Mouse (Mus musculus): Measurements from ENCODE around the gene Gpr161.

The Gpr161 gene

DNA sequence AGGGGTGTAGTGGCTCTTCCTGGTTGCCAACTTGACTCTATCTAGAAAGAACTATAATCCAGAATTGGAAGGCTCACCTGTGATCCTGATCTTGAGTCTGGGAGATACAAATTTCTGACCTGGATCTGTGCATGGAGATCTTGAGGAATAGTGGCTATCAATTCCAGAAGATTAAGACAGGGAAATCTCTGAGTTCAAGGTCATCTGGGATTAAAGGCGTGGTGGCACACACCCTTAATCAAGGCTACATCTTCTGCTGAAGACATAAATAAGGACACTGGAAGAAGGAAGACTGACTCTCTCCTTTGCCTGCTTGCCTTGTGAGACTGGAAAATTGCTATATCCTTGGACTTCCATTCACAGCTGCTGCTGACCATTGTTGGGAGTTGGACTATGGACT, at the start of gene Gpr161:
Gpr161 (plus strand) TSS at position 301 of the 400 bp plus-strand sequence.
- no peak for DNase-seq (ENCODE audit: low spot score in 2 of 2)

DNA sequence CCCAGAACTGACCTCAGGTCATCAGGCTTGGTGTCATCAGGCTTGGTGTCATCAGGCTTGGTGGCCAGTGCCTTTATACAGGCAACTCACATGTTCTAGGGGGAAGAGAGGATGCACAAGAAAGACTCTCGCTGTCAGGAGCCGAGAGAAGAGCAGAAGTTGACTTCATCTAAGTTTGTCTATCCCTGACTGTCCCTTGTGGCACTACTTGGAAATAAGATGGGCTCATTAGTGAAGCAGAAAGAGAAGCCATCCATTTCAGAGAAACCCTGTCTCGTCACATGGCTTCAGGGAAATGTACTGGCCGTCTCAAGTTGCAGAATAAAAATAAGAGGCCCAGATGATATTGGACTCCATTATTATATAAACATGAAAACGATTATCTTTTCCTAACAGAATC, 49.0 kb upstream of the Gpr161 start:
- DNase-seq (ENCODE audit: low spot score in 2 of 2): no peak

DNA sequence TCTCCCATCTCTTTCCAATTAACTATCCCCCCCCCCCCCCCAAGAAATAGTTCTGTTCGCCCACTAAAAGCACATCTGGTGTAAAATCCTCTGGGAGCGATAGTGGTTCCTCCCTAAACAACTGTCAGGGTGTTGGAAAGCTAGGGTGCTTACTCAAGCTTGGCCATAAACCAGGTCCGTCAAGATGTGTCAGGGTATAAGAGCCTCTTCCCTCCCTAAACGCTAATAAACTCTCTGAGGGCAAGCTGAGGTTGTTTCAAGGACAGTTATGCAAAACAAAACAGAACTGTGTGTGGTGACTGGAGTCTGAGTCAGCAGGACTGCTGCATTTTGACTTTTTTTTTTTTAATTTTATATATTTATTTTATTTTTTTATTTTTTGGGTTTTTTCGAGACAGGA, 48.5 kb upstream of the Gpr161 start:
- DNase-seq (ENCODE audit: low spot score in 2 of 2): no peak

DNA sequence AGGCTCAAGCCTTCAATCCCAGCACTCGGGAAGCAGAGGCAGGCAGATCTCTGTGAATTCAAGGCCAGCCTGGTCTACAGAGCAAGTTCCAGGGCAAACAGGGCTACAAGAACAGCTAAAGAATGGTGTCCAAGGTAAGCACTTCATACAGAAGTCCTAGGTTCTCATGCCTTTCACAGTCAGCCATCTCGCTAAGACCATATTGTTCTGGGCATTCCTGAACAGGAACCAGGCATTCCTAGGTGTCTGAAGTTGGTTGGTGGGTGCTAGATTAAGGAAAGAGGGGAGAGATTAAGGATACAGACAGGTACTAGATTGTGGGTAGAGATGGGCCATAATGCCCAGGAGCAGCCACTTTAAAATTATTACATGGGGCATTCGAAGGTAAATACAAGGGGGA, 47.8 kb upstream of the Gpr161 start:
- DNase-seq (ENCODE audit: low spot score in 2 of 2): no peak

DNA sequence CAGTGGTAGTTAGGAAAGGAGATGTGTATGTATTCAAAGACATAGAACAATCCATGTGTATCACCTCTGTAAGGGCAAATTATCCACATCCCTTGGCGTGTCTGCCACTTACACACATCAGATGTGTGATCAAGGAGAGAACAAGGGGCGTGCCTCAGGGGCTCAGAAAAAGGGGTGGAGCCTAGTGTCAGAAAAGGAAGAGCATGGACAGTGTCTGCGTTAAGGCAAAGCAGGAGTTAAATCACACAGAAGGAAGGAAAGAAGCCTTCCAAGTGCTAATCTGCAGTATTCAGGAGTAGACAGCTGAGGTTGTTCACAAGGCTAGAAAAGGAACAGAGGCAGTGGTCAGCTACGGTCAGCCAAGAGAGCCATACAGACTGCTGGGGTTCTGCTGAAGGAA, 46.7 kb upstream of the Gpr161 start:
- DNase-seq (ENCODE audit: low spot score in 2 of 2): no peak

DNA sequence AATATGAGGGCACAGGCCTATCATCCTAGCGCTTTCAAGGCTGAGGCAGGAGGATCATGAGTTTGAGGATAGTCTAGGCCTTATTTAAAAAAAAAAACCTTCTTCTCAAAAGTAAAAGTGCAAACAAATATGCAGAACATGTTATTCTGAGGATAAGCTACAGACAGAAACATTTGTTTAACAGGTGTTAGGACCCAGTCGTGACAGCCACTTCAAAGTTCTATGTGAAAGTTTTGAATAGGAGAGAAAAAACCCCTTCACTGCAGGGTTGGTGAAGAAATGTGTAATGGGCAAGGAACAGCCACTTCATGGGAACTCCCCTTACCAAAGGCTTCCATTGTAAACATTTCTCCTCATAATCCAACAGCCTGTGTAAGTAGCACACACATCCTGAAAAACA, 45.0 kb upstream of the Gpr161 start:
- no peak for DNase-seq (ENCODE audit: low spot score in 2 of 2)

DNA sequence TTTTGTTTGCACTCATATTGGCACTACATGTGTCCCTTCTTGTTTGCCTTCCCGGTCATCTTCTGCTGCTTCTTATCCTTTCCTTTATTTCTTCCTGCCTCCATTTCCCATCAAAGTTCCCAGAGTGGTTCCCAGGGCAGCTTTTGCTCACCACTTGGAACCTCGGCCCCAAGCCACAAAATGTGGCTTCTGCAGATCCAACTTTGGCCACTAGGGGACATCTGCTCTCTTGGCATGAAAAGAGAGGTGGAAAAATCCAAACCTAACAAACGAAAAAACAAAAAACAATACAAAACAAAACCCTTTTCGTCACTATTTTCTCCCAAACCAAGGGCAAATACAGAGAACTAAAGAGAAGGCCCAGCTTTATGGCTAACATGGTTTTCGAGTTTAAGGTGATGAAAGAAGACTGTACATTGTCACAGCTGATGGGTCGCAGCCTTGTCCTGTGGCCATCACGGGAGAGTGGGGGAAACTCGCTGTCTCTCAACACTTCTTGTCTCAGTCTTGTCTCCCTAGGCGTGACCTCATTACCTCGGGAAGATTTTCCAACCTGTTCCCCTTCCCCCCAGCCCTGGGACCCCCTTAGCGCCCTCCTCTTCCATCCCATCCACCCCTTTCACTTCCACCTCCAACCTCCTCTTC, 43.4 kb upstream of the Gpr161 start:
- peak in 1 of 2 experiments; percentile 22 for DNase-seq (ENCODE audit: low spot score in 2 of 2)

DNA sequence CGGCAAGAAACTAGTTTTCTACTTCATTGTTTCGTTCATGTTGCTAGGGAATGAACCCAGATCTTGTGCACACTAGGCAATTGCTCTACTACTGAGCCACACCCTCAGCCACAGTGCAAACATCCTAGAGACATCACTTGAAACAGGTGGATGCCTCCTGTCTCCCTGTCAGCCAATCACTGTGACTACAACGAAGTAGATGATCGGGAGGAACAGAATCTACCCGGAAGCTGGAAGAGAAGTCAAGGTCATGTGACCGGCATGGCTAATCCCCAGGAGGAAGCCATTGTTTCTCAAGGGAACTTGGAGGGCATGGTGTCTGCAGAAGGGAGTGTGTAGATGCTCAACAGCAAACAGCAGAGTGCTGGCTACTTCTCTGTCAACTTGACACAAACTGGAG, 20.6 kb upstream of the Gpr161 start:
- DNase-seq (ENCODE audit: low spot score in 2 of 2): no peak

DNA sequence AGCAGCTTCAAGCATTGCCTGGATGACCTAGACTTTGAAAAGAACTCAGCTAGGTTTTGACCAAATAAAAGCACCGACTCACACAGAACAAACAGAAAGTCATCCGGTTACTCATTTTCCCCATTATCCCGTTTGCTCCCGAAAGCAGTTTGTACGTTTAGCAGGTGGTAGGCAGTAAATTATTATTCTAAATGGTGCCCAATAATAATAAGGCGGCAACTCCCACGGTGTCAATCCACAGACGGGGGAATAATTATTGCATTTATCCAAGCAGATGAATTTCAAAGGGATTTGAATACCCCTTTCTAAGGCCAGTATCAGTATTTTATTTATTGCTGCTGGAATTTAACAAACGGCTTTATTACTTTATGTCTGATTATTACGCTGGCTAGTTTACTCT, 14.8 kb upstream of the Gpr161 start:
- no peak for DNase-seq (ENCODE audit: low spot score in 2 of 2)

DNA sequence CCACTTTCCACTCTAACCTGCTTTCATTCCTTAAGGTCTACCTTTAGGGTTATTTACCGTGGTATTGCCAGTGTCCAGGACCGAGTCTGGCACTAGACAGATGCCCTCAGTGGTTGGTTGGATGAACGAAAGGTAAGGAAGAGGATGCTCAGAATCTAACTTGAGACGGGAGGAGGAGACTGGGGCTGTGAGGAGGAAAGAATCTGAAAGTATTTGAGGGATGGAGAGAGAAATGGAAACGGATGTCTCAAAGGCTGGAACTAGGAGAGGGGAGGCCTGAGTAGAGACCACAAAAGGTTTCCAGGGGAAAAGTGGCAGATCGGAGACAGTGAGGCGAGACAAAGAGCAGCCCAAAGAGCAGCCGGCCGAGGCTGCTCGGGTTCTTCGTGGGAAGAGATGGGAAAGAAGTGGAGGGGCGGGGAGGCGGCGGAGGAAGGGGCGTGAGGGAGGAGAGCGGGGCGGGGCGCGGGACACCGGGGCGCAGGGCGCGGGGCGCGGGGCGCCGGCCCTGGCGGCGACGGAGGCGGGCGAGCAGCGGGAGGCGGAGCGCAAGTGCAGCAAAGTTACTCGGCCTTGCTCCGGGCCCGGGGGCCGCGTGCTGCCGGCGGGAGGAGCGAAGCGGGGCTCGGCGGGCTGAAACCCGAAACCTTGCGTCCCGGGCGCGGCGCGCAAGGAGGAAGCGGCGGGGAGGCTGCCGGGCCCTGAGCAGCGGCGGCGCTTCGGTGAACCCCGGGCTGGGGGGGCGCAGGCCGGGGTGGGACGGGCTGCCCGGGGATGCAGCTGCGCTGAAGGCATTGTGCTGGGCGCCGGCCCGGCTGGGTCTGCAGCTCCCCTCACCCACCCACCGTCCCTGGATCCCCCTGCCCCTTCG, 14.0 kb upstream of the Gpr161 start:
- DNase-seq (ENCODE audit: low spot score in 2 of 2): peak in 1 of 2 experiments; percentile 23

DNA sequence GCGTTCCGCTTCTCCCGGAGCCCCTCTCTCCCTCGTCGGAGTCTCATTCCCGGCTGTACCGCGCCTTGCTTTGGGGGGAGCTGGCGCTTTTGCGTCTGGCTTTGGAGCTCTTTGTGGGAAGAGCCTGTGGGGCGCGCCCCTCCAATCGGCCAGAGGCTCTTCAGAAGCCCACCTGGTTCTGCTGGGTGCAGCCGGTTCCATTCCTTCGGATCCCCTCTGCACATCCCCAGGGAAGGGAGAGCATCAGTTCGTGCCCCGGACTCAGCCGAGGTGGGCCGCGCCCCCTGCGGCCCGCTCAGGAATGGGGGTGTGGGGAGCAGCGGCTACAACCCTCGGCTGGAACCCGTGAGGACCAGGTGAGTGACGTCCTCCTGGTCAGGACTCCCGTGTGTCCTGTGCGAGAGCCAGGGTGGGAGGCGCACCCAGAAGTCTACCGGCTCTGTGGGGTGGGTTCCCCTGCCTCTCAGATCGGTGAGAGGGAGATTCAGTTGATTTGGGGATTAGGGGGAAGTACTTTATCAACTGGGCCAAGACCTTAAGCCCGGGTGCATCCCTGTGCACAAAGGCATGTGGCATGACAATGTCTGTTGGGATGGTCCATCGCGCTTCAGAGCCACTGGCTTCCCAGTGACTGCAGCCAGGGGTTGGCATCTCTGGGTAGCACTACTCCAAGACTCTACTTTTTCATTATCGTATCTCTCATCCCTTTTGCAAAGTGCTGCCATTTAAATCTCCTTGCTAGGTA, 13.2 kb upstream of the Gpr161 start:
- no peak for DNase-seq (ENCODE audit: low spot score in 2 of 2)

DNA sequence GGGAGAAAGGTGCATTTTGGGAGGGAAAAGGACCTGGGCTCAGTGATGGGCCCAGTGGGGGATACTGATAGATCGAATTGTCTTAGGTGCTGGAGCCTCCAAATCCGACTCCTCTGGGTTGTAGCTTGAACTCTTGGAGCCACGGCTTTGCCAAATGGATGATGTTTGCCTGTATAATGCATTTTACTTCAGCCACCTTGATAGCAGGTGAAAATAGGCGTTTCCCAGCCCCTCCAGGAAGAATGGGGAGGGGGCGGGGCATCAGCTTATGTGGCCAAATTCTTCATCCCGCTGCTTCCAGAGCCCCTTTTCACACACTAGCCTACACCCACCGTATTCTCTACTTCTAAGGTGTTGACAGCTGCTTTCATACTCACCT, 12.6 kb upstream of the Gpr161 start:
- no peak for DNase-seq (ENCODE audit: low spot score in 2 of 2)

DNA sequence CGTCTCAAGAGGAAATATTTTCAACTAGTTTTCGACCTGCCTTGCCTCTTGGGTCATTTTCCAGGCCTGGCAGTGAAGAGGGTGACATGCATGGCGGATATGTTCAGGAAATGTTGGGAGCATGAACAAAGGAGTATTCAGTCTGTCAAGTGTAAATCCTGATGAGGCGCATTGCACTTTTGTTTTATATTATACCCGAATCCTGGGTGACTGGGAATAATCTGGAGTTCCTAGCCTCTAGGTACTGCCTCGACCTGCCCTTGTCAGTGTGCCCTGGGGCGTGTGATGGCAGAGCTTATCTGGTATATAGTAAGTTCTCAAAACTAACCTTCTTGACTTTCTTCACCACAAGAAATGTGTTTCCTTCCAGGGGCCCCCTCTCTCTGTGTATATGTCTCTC, 11.5 kb upstream of the Gpr161 start:
- DNase-seq (ENCODE audit: low spot score in 2 of 2): no peak

DNA sequence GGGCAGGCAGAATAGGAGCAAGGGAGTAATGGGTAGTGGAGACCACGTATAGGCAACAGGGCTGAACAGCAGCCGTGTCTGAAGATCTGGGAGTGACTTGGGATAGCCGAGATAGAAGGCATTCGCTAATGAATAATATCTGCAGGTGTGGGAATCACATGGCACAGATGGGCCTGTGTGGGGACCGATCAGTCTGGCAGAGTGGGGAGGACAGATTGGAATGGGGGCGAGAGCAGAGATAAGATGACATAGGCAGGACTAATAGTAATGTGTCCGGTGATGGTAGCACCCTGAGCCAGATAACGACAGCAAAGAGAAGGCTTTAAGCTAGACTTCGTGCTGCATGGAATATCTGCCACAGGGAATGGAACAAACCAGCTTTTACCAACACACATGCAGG, 7.4 kb upstream of the Gpr161 start:
- DNase-seq (ENCODE audit: low spot score in 2 of 2): no peak

DNA sequence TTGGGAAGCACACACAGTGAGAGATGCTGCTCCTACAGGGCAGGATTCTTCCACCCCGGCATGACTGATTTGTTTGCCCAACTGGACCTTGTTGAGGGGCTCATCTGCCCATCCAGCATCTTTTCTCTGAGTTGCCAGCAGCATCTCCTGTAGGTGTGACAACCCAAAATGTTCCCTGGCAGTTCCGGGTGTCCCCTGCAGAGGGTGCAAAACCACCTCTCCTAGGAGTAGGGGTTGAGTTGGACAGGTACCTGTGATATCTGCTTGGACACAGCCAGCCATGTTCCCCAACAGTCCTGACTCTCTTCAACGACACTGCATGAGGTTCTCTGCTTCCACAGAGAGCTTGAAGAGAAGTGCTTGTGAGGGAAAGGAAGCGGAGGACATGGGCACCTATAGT, 5.8 kb upstream of the Gpr161 start:
- DNase-seq (ENCODE audit: low spot score in 2 of 2): no peak

DNA sequence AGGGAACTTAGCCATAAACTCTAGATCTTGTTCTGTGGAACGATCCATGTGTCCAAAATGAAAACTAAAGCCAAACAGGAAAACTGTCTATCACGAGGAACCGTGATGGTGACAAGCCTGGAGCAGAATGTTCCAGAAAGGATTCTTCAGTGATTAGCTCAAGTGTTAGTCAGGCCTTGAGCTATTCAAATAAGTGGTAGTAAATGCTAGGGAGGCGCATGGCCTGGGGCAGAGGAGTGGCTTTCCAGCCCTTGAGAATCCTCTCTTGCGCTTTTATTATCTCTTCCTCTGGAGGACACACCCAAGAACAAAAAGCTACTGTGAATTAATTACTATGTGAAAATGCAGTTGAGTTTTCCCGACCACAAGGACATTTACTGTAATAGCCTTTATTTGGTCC, 4.0 kb upstream of the Gpr161 start:
- DNase-seq (ENCODE audit: low spot score in 2 of 2): no peak

DNA sequence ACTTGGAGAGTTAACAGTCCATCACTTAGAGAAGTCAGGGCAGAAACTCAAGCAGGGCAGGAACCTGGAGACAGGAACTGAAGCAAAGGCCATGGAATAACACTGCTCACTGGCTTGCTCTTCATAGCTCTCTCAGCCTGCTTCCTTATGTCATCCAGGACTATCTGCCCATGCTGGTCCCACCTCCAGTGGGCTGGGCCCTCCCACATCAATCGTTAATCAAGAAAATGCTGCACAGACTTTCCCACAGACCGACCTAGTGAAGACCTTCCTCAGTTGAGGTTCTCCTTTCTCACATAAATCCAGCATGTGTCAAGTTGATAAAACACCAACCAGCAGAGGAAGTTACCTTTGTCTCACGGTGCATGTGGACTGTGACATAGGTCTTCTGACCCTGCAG, 5.5 kb downstream of the Gpr161 start:
- no peak for DNase-seq (ENCODE audit: low spot score in 2 of 2)

DNA sequence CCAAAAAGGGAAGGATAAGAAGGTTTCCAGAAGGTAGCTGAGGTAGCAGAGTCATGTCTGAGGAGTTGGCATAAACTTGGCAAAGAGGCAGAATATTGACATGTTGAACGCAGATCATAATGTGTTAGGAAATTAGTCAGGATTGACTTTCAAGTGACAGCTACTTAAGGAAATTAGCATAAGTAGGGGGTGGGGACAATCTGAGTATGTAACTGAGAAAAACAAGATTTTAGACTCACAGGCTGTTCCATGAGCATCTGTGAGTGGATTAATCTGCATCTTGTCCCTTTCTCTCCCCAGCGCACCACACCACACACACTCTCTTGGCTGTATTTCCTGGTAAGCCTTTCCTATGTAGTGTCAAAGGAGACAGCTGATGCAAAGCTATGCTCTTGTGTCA, 6.0 kb downstream of the Gpr161 start:
- DNase-seq (ENCODE audit: low spot score in 2 of 2): no peak

DNA sequence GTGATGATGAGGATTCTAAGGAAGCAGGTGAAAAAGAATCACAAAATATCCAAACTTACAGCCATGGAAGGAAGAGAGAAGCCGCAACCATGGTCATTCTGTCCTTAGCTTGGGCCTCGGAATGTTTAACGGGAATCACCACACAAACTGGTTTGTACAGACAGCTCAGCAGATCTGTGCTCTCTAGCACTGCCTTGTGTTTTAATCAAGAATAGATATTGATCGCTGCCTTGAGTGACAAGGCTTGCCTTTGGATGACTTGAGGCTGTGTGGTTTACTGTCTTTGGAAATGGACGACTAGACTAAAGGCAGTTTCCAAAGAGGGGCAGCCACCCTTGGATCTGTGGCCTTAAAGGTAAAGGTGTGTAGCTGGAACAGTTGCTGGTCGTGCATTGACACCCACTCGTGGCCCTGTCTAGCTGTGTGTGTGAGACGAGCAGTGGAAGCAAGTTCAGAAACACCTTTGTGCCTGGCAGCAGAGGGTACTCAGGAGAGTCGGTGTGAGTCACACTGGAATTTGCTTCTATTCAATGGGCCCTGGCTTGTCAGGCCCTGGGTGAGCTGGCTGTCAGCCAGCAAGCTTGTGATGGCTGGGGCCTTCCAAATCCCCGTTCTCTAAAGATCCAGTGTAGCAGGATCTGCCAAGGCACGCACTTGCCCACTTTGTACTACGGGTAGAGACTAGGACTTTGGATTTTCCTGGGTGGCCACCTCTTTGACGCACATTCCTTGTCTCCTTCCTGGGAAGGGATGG, 7.0 kb downstream of the Gpr161 start:
- no peak for DNase-seq (ENCODE audit: low spot score in 2 of 2)

DNA sequence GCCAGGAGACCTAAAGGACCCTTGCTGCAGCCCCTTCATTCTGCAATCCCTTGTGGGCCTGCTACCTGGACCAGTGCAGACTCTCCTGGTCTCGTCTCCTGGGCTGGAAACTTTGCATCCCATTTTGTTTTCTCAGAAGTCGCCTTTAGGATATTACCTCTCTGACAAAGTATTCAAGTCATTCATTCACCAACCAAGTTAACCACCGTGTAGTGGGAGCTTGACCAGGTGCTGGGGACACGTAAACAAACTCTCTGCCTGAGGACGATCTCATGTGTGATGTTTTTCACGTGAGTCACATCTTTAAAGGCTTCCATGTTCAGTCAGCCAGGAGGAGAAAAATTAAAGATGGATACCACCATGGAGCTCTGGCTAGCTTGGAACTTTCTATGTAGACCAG, 7.6 kb downstream of the Gpr161 start:
- DNase-seq (ENCODE audit: low spot score in 2 of 2): no peak

DNA sequence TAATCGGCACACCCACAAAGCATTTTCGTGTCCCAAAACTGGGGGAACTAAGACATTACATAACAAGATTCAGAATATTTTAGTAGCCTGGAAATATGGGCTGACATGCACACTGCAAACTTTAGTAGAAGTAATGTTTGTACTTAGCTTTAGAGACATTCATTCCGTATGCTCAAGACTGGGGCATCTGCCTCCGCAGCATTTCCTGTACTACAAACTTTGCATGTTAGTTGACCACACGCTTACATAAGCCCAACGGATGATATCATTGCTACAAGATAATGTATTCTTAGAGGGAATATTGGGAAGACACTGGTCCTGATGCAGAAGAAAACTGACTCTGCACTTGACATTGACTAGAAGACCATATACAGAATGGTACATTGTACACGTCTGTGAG, 8.8 kb downstream of the Gpr161 start:
- no peak for DNase-seq (ENCODE audit: low spot score in 2 of 2)

DNA sequence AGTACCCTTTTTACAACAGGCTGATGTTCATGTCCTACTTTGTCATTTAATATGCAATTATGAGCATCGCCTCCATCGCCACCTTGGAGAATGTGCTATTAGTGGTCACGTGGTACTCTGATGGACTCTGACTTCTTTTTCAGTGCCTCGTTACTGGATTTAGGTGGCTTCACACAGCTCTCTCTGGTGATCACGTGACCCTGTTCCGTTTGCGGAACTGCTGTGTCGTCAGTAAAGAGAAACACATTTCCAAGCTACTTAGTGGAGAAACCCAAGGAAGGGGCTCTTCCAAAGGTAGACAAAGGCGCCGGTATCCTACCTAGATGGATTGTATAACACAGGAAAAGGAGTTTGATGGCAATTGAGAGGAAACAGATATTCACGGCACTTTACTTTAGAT, 12.6 kb downstream of the Gpr161 start:
- no peak for DNase-seq (ENCODE audit: low spot score in 2 of 2)
